Mouse (Mus musculus) liver, embryonic 16.5 days (tissue): ENCODE results near the gene Zfp282. TPM values are rescaled to one million over a fixed set of nuclear protein-coding genes. Genes with fewer than 3 reads are reported as not detected.

Experiments used
- ATAC-seq: fragments of 200-750 bp; cut with Nextera tagmentation; 2 replicates; pipeline ENCODE4 v1.8.0; 2017; ENCODE audit warnings: low read depth, mild to moderate bottlenecking, moderate number of reproducible peaks, moderate library complexity
- H3K27ac ChIP-seq: fragments of 300-500 bp; sonication (generic); 2 replicates; pipeline ENCODE4 v1.5.1; 2014; ENCODE audit warnings: mild to moderate bottlenecking, low read length
- H3K27me3 ChIP-seq: fragments of 300-500 bp; sonication (generic); 2 replicates; pipeline ENCODE4 v1.6.1; 2014; ENCODE audit warnings: low read depth, low read length, mixed read lengths; ENCODE audit not compliant: control insufficient read depth, insufficient read depth
- H3K36me3 ChIP-seq: fragments of 300-500 bp; sonication (generic); 2 replicates; pipeline ENCODE4 v1.6.1; 2014; ENCODE audit warnings: mild to moderate bottlenecking; ENCODE audit not compliant: control insufficient read depth, insufficient read depth
- H3K4me1 ChIP-seq: fragments of 300-500 bp; sonication (generic); 2 replicates; pipeline ENCODE4 v1.6.1; 2014; ENCODE audit warnings: low read depth, low read length, mixed read lengths; ENCODE audit not compliant: control insufficient read depth
- H3K4me2 ChIP-seq: fragments of 300-500 bp; sonication (generic); 2 replicates; pipeline ENCODE4 v1.6.1; 2014; ENCODE audit warnings: low read depth, low read length, mixed read lengths
- H3K4me3 ChIP-seq: fragments of 300-500 bp; sonication (generic); 2 replicates; pipeline ENCODE4 v1.5.1; 2014; ENCODE audit warnings: low read depth, mild to moderate bottlenecking, low read length
- H3K9ac ChIP-seq: fragments of 300-500 bp; sonication (generic); 2 replicates; pipeline ENCODE4 v1.6.1; 2014; ENCODE audit warnings: low read depth, low read length
- H3K9me3 ChIP-seq: fragments of 300-500 bp; sonication (generic); replicated peaks from 2 replicates; pipeline ENCODE4 v1.6.1; 2016; ENCODE audit warnings: low read length; ENCODE audit not compliant: control insufficient read depth
- WGBS: fragments of 180-500 bp; shearing (Covaris S2); extraction: QIAGEN DNeasy Blood & Tissue Kit; methylation state at CpG from one replicate; pipeline ENCODE4 v1.1.7; 2014; ENCODE audit not compliant: insufficient replicate concordance; 5-methylcytosine and 5-hydroxymethylcytosine counted together
- polyA plus RNA-seq: library from polyadenylated mRNA; unstranded; fragments of >200 nt; fragmentation: Nextera tagmentation; extraction: Ambion mirVana; gene quantifications from 2 replicates; pipeline ENCODE4 v1.2.1, GENCODE M21; 2015

The Zfp282 gene
- polyA plus RNA-seq, 1 experiment from 2014 or later, result 2.4 TPM

DNA sequence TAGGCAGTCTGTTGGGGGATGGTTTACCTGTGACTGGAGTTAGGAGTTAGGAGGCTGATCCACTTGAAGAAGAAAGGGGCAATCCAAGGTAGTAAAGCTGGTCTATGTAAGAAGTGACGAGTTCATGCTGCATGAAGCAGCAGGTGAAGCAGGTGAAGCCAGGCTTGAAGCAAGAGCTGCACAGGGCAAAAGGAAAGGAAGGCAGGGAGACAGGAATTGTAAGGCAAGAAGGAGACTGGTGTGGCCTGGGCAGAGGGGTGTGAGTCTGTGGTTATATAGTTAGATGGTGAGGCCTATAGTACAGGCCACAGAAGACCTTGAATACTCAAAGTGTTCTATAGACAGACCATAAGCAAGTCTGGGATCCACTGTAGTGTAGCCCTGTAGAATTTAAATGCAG lies 32.0 kb downstream of the Zfp282 start:
- WGBS, result 73% methylated on average over 1 of the region's 1 CpGs
- ATAC-seq, result no peak

DNA sequence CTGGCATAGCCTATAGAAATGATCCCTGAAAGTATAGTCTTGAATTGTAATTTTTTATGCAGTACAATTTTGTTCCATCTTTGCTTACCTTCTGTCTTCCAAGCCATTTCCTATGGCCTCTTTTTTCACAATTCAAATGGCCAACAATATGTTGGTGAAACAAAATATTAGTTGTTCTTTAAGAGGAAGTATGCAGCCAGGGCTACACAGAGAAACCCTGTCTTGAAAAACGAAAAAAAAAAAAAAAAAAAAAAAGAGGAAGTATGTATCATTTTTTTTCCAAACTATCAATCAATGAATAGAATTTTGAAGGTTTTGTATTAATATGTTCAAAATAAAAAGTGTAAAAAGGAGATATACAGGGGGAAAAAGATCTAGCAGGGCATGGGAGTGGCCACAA lies 34.6 kb downstream of the Zfp282 start:
- no peak overlapping the region for H3K4me3 ChIP-seq
- no peak overlapping the region for H3K4me2 ChIP-seq
- no peaks in the 10 kb centered on the region for H3K36me3 ChIP-seq
- no peak overlapping the region for H3K9ac ChIP-seq
- ATAC-seq, result no peak
- H3K9me3 ChIP-seq, result no peaks in the 10 kb centered on the region
- H3K27ac ChIP-seq, result no peak overlapping the region
- peaks cover 6% of the 10 kb centered on the region for H3K4me1 ChIP-seq
- H3K27me3 ChIP-seq, result no peaks in the 10 kb centered on the region
- WGBS, result 13% methylated on average over 1 of the region's 1 CpGs

More for the DNA sequence above, 32.0 kb downstream of the Zfp282 start:
- H3K36me3 ChIP-seq, result peaks cover 17% of the 10 kb centered on the region
- H3K9me3 ChIP-seq, result no peaks in the 10 kb centered on the region
- H3K4me1 ChIP-seq, result no peaks in the 10 kb centered on the region
- H3K4me3 ChIP-seq, result no peak overlapping the region
- no peaks in the 10 kb centered on the region for H3K27me3 ChIP-seq
- H3K27ac ChIP-seq, result no peak overlapping the region
- no peak overlapping the region for H3K4me2 ChIP-seq
- H3K9ac ChIP-seq, result no peak overlapping the region

DNA sequence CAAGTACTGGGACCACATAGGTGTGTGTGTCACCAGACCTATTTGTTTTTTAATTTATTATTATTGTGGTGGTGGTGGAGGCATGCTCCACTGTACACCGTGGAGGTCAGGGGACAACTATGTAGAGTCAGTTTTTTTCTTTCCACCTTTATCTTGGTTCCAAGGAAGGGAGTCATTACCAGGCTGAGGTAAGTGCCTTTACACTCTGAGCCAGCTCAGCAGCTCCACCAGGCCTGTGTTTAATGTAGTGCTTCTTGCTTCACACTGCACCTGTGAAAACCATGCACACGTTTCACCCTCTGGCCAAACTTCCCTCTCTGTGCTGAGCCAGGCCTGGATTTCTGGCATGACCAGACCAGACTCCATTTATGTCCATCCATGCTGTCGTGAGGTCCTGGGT lies 36.0 kb downstream of the Zfp282 start:
- H3K36me3 ChIP-seq, result no peaks in the 10 kb centered on the region
- no peaks in the 10 kb centered on the region for H3K9me3 ChIP-seq
- no peak overlapping the region for H3K9ac ChIP-seq
- H3K4me2 ChIP-seq, result no peak overlapping the region
- 45% methylated on average over 3 of the region's 3 CpGs for WGBS
- H3K27ac ChIP-seq, result no peak overlapping the region
- peaks cover 14% of the 10 kb centered on the region for H3K4me1 ChIP-seq
- no peak for ATAC-seq
- H3K4me3 ChIP-seq, result no peak overlapping the region
- no peaks in the 10 kb centered on the region for H3K27me3 ChIP-seq

DNA sequence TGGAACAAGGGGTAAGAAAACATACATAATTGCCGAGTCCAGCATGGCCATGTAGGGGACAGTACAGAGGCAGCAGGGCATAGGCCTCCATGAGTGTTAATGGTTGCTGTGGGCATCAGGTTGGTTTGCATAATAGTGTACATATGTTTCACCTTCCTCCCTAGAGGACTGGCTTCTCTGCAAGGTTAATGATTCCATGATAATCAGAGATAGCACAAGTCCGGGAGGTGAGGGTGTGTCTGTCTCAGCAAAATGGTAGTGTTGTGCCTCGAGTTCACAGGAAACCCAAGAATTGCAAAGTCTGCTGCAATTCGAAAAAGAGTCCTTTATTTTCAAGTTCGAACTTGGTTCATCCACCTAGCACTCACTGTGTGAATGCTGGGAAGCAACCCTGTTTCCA lies 40.0 kb downstream of the Zfp282 start:
- ATAC-seq, result no peak
- Histone ChIP-seq H3K9ac (no peak overlapping the region), H3K36me3 (no peaks in the 10 kb centered on the region), H3K4me2 (no peak overlapping the region), H3K4me1 (peaks cover 35% of the 10 kb centered on the region), H3K4me3 (no peak overlapping the region), H3K27ac (no peak overlapping the region), H3K9me3 (no peaks in the 10 kb centered on the region), H3K27me3 (no peaks in the 10 kb centered on the region)
- WGBS, result 45% methylated on average over 5 of the region's 5 CpGs

DNA sequence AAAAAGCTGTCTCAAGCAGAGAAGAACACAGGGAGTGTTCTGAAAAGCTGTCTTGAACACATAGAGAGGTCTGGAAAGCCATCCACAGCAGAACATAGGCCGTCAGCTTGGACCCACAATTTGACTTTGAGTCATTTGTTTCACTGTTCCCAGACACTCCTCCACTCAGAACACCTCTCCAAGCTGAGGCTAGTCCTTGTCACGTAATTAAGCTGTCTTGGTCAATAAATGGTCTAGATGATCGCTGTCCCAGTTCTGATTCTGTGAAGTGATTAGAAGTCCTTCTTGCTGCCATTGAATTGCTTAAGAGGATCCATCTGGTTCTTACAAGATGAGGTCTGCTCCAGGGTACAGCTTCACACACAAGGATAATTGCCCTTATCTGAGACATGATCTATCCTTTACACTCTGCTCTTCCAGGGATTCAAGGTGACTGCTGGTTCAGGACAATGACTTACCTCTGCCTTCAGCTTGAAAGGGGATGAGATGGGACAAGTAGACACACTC lies 41.8 kb downstream of the Zfp282 start:
- no peak for ATAC-seq
- peaks cover 41% of the 10 kb centered on the region for H3K4me1 ChIP-seq
- H3K9ac ChIP-seq, result no peak overlapping the region
- no peak overlapping the region for H3K4me3 ChIP-seq
- H3K36me3 ChIP-seq, result no peaks in the 10 kb centered on the region
- H3K9me3 ChIP-seq, result no peaks in the 10 kb centered on the region
- WGBS, result 68% methylated on average over 3 of the region's 3 CpGs
- H3K4me2 ChIP-seq, result no peak overlapping the region
- no peaks in the 10 kb centered on the region for H3K27me3 ChIP-seq
- H3K27ac ChIP-seq, result no peak overlapping the region

DNA sequence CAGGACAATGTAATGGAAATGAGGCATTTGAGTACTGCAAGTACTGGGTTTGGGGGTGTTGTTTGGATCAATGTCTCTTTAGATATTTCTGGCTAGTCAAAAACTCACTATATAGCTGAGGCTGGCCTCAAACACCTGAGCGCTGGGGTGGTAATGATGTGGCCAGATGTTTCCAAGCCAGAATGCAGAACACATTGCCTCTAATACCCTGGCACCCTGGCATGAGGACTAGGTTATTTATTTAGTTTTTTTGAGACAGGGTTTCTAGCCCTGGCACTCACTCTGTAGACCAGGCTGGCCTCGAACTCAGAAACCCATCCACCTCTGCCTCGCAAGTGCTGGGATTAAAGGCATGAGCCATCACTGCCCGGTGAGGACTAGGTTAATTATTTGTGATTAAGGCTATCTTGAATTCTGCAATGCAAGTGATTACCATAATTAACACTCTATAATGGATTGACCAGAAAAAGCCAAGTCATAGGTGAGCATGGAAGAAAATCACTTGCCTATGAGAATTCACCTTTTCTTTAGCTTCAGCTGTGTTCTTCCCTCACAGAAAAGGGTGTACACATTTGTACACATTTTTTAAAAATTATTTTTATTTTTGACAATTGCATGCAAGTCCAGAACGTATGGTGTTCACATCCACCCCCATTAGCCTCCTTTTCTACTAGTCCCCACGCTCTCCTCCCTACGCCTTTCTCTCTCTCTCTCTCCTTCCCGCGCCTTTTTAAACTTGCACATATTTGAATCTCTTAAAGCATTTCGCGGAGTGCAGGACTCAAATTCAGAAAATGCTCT lies 42.8 kb downstream of the Zfp282 start:
- peak overlapping the region; percentile 99 for H3K27ac ChIP-seq
- H3K4me1 ChIP-seq, result peaks cover 41% of the 10 kb centered on the region
- H3K4me3 ChIP-seq, result peak overlapping the region; percentile 89
- no peaks in the 10 kb centered on the region for H3K27me3 ChIP-seq
- no peaks in the 10 kb centered on the region for H3K9me3 ChIP-seq
- H3K36me3 ChIP-seq, result no peaks in the 10 kb centered on the region
- peak overlapping the region; percentile 70 for H3K4me2 ChIP-seq
- peak overlapping the region; percentile 89 for H3K9ac ChIP-seq
- ATAC-seq, result no peak
- 28% methylated on average over 11 of the region's 11 CpGs for WGBS

DNA sequence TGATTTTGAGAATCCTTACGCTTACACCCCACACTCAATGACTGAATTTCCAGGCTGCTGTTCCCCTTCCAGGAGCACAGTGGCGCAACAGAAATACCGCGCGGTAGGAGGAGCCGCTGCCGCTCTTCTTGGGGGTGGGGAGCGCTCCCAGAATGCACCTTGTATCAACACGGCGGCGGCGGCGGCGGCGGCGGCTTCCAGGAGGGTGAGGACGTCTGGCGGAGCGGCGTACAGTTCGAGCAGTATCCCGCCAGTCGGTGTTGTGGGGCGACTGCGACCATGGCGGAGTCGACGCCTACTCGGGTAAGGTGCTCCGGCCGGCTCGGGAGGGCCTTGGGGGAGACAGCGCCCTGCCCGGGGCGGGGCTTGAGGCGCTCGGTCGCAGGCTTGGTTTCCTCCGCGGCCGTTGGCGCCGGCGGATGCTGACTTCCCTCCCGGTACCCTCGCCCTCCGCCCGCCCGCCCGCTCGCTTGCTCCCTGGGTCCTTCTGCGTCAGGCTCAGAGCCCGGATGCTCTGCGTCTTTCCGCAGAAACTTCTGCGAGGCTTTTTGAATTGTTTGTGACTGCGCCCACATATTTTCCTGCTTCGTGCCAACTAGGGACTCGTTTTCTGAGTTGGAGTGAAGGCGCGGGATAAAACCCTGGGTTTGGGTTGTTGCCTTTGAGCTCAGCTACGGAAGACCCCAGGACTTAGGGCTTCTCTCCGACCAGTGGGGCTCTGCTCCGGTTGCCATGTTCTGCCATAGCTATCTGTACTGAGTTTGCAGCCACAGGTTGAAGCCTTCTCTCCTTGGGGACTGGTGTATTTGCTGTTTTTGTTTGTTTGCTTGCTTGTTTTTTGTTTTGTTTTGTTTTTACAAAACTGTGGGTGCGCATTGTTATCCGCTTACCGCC lies 43.7 kb downstream of the Zfp282 start, which contains the start of gene Zfp212:
Gene Zfp212 (plus strand): TSS at position 30 of the 894 bp plus-strand sequence.
- Histone ChIP-seq H3K9ac (peak within 1 kb of the TSS; percentile 89), H3K36me3 (no peaks in the 10 kb centered on the region), H3K4me3 (peak within 1 kb of the TSS; percentile 89), H3K9me3 (no peaks in the 10 kb centered on the region), H3K4me2 (peak within 1 kb of the TSS; percentile 70), H3K27ac (peak within 1 kb of the TSS; percentile 99), H3K27me3 (no peaks in the 10 kb centered on the region), H3K4me1 (peaks cover 41% of the 10 kb centered on the region)
- under 1% methylated on average over 66 of the region's 67 CpGs for WGBS
- peak; percentile 94 for ATAC-seq

DNA sequence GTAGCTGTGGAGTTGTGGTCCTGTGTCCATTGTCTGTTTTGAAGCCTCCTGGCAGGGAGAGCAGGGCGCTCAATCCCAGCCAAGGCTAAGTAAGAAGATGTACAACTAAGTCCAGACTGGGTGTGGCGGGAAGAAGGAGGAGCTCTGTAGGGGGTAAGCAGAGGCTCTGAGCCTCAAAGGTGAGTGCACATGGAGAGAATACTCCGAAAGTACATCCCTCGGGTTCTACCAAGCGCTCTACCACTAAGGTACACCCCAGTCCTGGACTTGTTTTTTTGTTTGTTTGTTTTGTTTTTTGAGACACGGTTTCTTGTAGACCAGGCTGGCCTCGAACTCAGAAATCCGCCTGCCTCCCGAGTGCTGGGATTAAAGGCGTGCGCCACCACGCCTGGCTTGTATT lies 65.5 kb downstream of the Zfp282 start:
- peaks cover 3% of the 10 kb centered on the region; the same call in 1 of the 2 replicates for H3K36me3 ChIP-seq
- H3K4me3 ChIP-seq, result peak overlapping the region; percentile 68
- ATAC-seq, result 0 out of 2 replicates have a peak, but pooled peaks have one; percentile 5
- peak overlapping the region; percentile 91 for H3K4me2 ChIP-seq
- no peak overlapping the region for H3K27ac ChIP-seq
- no peaks in the 10 kb centered on the region for H3K9me3 ChIP-seq
- H3K27me3 ChIP-seq, result no peaks in the 10 kb centered on the region
- H3K9ac ChIP-seq, result peak overlapping the region; percentile 73
- WGBS, result 44% methylated on average over 12 of the region's 12 CpGs
- peaks cover 14% of the 10 kb centered on the region for H3K4me1 ChIP-seq
